Comparison of ENCODE assay signal across 1 mouse cellular context in the genomic region with DNA sequence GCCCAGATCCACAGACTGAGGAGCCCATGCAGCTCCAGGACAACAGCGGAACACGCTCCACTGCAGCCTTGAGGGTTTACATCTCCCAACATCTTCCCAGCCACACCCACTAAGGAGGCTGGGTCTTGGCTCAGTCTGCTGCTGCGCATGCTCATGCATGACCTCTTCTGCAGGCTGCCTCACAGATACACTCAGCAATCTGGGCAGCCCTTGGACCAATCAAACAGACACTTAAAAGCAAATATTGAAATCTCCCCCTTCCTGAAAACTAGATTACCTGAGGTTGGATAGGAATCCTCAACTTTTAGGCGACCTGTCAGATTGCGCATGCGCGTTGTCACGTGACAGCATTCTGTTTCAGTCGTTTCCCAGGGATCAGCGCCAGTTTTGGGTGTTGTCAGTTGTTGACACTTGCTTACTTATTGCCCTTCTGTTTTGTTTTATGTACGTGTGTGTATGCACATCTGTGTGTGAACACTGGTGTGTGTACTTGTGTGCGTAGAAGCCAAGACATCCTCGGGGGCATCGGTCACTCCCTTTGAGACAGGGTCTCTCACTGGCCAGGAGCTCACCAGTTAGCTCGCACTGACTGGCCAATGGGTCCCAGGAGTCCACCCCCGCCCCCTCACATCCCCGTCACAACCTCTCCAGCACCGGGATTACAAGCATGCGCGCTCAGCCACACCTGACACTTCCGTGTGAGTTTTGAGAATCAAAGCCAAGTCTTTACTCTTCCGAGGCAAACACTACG.
TF ChIP-seq lines count a peak whose summit lies in the region.

No protein-coding gene starts in this region.

TF ChIP-seq in CH12.LX, 34 proteins besides CTCF, POLR2A, EP300 and RAD21:
- TF ChIP-seq TCF12 (IDR thresholded peaks at IDR 0.05; ENCODE audit: low read depth, low read length) (no peak), ZKSCAN1 (IDR thresholded peaks at IDR 0.05; ENCODE audit: borderline replicate concordance, low read depth, low read length) (no peak), NRF1 (IDR thresholded peaks at IDR 0.05; ENCODE audit: low read depth, low read length) (peak; percentile 77), USF2 (conservative IDR thresholded peaks at IDR 0.05; ENCODE audit: low read depth, low read length) (no peak), KAT2A (IDR thresholded peaks at IDR 0.05; ENCODE audit: insufficient replicate concordance, low read length) (no peak), BHLHE40 (IDR thresholded peaks at IDR 0.05; ENCODE audit: low read depth, low read length) (0 out of 2 replicates have a peak, but pooled peaks have one; percentile 17), GABPA (IDR thresholded peaks at IDR 0.05; ENCODE audit: insufficient replicate concordance, low read depth, low read length) (no peak)
